Mouse (Mus musculus) kidney, embryonic 16.5 days (tissue): ENCODE data around the gene Syne4. TPM values are rescaled to one million over a fixed set of nuclear protein-coding genes. Genes with fewer than 3 reads are reported as not detected.

Source experiments
- ATAC-seq: fragments of 200-750 bp; cut with Nextera tagmentation; 2 replicates; pipeline ENCODE4 v1.8.0; 2017; ENCODE audit warnings: moderate TSS enrichment; ENCODE audit not compliant: low FRiP score, low TSS enrichment
- H3K27ac ChIP-seq: fragments of 300-500 bp; sonication (generic); 2 replicates; pipeline ENCODE4 v1.5.1; 2014; ENCODE audit warnings: low read length
- H3K27me3 ChIP-seq: fragments of 300-500 bp; sonication (generic); 2 replicates; pipeline ENCODE4 v1.6.1; 2014; ENCODE audit warnings: low read length, control low read depth, mixed read lengths; ENCODE audit not compliant: insufficient read depth
- H3K36me3 ChIP-seq: fragments of 300-500 bp; sonication (generic); 2 replicates; pipeline ENCODE4 v1.6.1; 2014; ENCODE audit warnings: low read length, control low read depth, mixed read lengths; ENCODE audit not compliant: insufficient read depth
- H3K4me1 ChIP-seq: fragments of 300-500 bp; sonication (generic); 2 replicates; pipeline ENCODE4 v1.6.1; 2014; ENCODE audit warnings: low read length, control low read depth, mixed read lengths; ENCODE audit not compliant: insufficient read depth
- H3K4me2 ChIP-seq: fragments of 300-500 bp; sonication (generic); replicated peaks from 2 replicates; pipeline ENCODE4 v1.6.1; 2014; ENCODE audit warnings: low read depth, low read length
- H3K4me3 ChIP-seq: fragments of 300-500 bp; sonication (generic); 2 replicates; pipeline ENCODE4 v1.5.1; 2014; ENCODE audit warnings: mild to moderate bottlenecking, low read length
- H3K9ac ChIP-seq: fragments of 300-500 bp; sonication (generic); replicated peaks from 2 replicates; pipeline ENCODE4 v1.6.1; 2014; ENCODE audit warnings: low read length
- H3K9me3 ChIP-seq: fragments of 300-500 bp; sonication (generic); 2 replicates; pipeline ENCODE4 v1.6.1; 2016; ENCODE audit warnings: low read length, control low read depth
- WGBS: fragments of 180-500 bp; shearing (Covaris S2); extraction: QIAGEN DNeasy Blood & Tissue Kit; methylation state at CpG from one replicate; pipeline ENCODE4 v1.1.7; 2014; 5-methylcytosine and 5-hydroxymethylcytosine counted together
- polyA plus RNA-seq: library from polyadenylated mRNA; unstranded; fragments of >200 nt; fragmentation: Nextera tagmentation; extraction: Ambion mirVana; gene quantifications from 2 replicates; pipeline ENCODE4 v1.2.1, GENCODE M21; 2015

Gene Syne4
- polyA plus RNA-seq, 1 experiment from 2014 or later, result 136 TPM

DNA sequence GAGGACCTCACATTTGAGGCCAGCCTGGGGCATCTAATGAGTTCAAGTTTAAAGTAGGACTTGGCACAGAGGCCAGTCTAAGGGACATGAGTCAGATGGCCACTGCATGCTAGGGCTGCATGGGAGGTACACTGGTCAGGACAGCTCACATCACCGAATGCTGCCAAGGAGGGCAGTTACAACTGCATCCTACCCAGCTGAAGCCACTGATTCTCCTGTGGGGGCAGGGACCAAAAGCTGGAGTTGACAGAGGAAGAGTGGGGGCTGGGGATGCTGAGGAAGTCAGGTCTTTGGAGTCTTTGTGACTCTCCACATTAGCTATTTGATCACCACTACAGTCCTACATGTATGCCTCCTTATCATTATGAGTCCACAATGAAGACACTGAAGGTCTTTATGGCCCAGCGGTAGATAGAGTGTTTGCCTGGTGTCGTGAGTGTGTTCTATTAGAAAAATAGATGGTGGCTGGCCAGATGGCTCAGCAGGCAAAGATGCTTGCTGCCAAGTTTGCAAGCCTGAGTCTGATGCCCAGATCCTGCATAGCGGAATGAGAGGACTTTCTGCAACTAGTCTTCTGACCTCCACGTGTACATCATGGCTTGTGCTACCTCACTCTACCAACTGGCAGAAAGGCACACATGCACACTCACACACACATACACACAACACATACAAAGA lies 25.0 kb downstream of the Syne4 start:
- Histone ChIP-seq H3K4me2 (no peak overlapping the region), H3K27ac (no peak overlapping the region), H3K27me3 (peaks cover 7% of the 10 kb centered on the region; the same call in 1 of the 2 replicates), H3K36me3 (no peaks in the 10 kb centered on the region), H3K4me1 (no peaks in the 10 kb centered on the region), H3K4me3 (no peak overlapping the region), H3K9ac (no peak overlapping the region), H3K9me3 (no peaks in the 10 kb centered on the region)
- no peak for ATAC-seq
- 69% methylated on average over 5 of the region's 5 CpGs for WGBS

DNA sequence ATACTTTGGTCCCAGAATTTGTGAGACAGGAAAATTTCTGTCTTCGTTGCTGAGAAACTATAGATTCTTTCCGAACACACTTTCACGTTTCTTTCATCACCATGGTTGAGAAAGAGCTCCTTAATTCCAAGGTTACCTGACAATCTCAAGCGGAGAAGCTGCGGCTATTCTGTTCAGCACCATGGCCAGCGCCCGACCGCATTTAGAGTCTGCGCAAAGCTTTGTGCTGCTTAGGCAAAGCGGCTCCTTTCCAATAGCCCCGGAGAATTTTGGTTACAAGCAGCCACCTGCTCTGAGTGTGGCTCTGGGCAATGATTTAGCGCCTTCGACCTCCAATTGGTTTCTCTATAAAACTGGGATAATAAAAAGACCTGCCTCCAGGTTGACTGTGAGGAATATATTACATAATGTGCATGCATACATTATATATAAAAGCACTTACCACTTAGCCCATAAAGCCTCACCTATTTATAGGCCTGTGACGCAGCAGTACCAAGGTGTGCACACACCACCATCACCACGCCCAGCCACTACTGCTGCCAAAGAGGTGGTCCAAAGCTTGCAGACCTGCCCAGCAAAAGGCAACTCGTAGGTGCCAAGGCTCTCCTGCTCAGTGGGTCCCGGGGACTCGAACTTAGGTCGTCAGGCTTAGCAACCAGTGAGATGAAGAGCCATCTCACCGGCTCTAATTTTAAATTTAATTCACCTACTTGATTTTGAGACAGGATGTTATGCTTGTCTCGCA lies 32.2 kb downstream of the Syne4 start:
- no peak overlapping the region for H3K9ac ChIP-seq
- H3K4me2 ChIP-seq, result no peak overlapping the region
- H3K4me1 ChIP-seq, result 0 out of 2 replicates have a peak, but pooled peaks cover 2% of the 10 kb centered on the region
- no peak overlapping the region for H3K27ac ChIP-seq
- no peak for ATAC-seq
- H3K9me3 ChIP-seq, result no peaks in the 10 kb centered on the region
- peaks cover 14% of the 10 kb centered on the region for H3K27me3 ChIP-seq
- no peaks in the 10 kb centered on the region for H3K36me3 ChIP-seq
- no peak overlapping the region for H3K4me3 ChIP-seq
- WGBS, result 28% methylated on average over 21 of the region's 21 CpGs

DNA sequence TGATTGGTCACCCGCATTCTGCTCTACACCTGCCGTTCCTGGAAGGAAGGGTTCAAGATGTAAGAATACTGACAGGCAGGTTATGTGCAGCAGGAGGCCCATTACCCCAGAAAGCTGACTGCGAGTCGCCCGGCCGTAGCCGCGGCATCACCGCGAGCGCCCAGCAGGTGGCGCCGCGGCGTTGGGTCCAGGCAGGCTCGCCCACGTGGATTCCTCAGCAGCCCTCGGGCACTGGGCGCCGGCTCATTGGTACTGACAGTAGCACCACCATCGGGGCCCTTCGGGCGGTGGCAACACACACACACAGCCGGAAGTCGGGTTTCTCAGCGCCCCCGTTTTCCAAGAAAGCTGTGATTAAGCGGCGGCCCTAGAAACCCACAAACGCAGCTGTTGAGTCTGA lies 33.2 kb downstream of the Syne4 start:
- H3K4me2 ChIP-seq, result no peak overlapping the region; the same call in 1 of the 2 replicates
- 3% methylated on average over 30 of the region's 30 CpGs for WGBS
- H3K9ac ChIP-seq, result no peak overlapping the region
- no peaks in the 10 kb centered on the region for H3K36me3 ChIP-seq
- H3K4me1 ChIP-seq, result 0 out of 2 replicates have a peak, but pooled peaks cover 2% of the 10 kb centered on the region
- peaks cover 14% of the 10 kb centered on the region for H3K27me3 ChIP-seq
- no peaks in the 10 kb centered on the region for H3K9me3 ChIP-seq
- ATAC-seq, result peak; percentile 55; the same call in 1 of the 2 replicates
- 0 out of 2 replicates have a peak overlapping the region, but pooled peaks have one; percentile 6 for H3K4me3 ChIP-seq
- H3K27ac ChIP-seq, result no peak overlapping the region

DNA sequence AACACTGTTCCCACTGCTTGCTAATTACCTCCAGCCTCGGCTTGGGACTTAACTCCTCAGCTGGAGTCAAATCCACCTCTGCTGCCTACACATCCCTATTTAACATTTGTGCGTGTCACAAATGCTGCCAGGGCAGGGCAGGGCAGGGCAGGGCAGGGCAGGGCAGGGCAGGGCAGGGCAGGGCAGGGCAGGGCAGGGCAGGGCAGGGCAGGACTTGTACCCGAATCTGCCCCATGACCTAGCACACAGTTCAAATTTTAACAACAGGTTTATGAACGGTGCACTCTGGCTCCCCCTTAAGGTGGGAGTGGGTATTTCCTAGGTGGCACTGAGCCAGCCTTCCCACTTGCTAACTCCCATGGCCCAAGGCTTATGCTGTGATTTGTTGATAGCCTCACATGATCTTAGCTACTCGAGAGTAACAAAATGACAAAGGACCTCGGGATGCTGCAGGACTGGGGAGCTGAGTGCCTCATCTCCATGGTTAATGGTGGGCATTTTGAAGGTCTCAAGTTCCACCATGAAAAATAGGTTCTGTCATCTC lies 38.7 kb downstream of the Syne4 start:
- Histone ChIP-seq H3K36me3 (peaks cover 14% of the 10 kb centered on the region), H3K27me3 (peaks cover 1% of the 10 kb centered on the region; the same call in 1 of the 2 replicates), H3K4me2 (no peak overlapping the region), H3K9ac (no peak overlapping the region), H3K4me3 (no peak overlapping the region), H3K9me3 (no peaks in the 10 kb centered on the region), H3K27ac (no peak overlapping the region), H3K4me1 (peaks cover 8% of the 10 kb centered on the region)
- 5% methylated on average over 6 of the region's 6 CpGs for WGBS
- ATAC-seq, result 0 out of 2 replicates have a peak, but pooled peaks have one; percentile 52

DNA sequence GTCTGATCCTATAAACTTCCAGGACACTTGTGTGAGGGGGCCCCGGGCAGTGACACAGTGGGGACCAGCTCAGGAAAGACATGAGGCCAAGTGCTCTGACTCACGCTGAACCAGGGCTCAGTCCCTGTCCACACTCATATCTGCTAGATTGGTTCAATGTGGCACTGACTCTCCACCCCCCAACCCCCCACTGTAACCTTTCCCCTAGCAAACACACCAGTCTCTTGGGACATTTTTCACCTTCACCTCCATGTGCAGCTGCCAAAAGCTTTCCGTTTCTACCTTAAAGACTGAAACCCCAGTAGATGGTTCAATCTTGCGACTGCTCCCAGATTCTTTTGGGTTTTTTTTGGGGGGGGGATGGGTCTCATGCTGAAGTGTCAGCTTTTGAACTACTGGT lies 39.5 kb downstream of the Syne4 start:
- Histone ChIP-seq H3K9me3 (no peaks in the 10 kb centered on the region), H3K27me3 (no peaks in the 10 kb centered on the region; the same call in 1 of the 2 replicates), H3K27ac (no peak overlapping the region), H3K4me3 (no peak overlapping the region), H3K4me1 (peaks cover 12% of the 10 kb centered on the region), H3K9ac (no peak overlapping the region), H3K4me2 (no peak overlapping the region), H3K36me3 (peaks cover 14% of the 10 kb centered on the region)
- 61% methylated on average over 4 of the region's 4 CpGs for WGBS
- ATAC-seq, result no peak

DNA sequence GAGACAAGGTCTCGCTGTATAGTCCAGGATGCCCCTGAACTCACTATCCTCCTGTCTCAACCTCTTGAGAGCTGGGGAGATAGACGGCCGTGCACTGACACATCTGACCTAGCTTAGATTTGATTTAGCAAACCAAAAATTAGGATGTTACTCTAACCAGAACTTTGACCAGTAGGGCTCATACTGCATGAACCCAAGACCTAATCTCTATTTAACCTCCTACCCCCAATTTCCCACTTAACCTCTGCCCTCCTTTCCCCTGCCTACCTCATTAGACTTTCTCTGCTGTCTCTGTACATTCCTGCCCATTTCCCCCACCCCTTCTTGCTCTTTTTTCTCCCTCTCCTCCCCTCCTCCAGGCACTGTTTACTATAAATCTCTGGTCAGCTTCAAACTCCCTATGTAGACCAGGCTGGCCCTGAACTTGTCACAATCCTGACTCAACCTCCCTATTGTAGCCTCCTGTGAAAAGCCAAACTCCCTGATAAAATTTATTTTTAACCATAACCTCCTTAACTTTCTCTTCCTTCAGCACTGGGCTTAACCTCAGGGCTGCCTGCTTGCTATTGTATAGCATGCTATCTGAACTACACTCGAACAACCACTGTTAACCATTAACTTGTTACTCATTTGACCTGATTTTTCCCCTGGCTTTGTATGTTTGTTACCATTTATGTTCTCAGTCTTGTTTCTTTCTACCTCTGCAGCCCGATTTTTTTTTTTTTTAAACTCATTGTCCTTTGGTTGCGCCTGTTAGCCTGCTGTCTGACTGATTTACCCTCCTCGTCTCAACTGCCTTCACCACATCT lies 44.0 kb downstream of the Syne4 start:
- Histone ChIP-seq H3K4me3 (peak overlapping the region; percentile 23; the same call in 1 of the 2 replicates), H3K4me1 (peaks cover 40% of the 10 kb centered on the region), H3K9ac (peak overlapping the region; percentile 23; the same call in 1 of the 2 replicates), H3K36me3 (peaks cover 21% of the 10 kb centered on the region), H3K9me3 (no peaks in the 10 kb centered on the region), H3K27me3 (no peaks in the 10 kb centered on the region), H3K27ac (peak overlapping the region; percentile 95), H3K4me2 (peak overlapping the region; percentile 33)
- 0 out of 2 replicates have a peak, but pooled peaks have one; percentile 42 for ATAC-seq
- WGBS, result 55% methylated on average over 7 of the region's 7 CpGs

DNA sequence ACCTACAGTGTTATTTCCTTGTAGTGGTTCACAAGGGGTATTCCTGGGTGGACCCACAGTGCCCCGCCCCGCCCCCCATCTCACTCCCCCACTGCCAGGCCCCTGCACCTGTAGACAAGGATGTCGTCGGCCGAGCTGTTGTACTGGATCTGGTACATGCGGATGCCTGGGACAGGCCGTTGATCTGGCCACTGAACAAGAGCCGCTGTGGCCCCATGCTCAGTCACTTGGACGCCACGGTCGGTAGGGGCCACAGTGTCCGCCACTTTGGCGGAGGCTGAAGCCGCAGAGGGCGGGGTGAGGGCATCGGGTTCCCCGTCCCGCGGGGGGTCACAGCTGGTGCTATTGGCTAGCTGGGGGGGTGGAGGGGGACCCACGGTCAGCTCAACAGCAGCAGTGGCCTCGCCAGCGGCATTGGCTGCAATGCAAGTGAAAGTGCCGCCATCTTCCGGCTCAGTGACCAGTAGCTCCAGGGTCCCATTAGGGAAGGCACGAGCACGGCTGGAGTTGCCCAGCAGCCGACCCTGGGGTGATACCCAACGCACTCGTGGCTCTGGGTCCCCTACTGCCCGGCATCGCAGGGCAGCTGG lies 44.8 kb downstream of the Syne4 start:
- Histone ChIP-seq H3K4me1 (peaks cover 41% of the 10 kb centered on the region), H3K4me3 (peak overlapping the region; percentile 23), H3K9me3 (no peaks in the 10 kb centered on the region), H3K27me3 (peaks cover 4% of the 10 kb centered on the region; the same call in 1 of the 2 replicates), H3K9ac (no peak overlapping the region; the same call in 1 of the 2 replicates), H3K36me3 (peaks cover 21% of the 10 kb centered on the region), H3K4me2 (peak overlapping the region; percentile 33), H3K27ac (peak overlapping the region; percentile 95)
- 79% methylated on average over 31 of the region's 31 CpGs for WGBS
- ATAC-seq, result 0 out of 2 replicates have a peak, but pooled peaks have one; percentile 5

DNA sequence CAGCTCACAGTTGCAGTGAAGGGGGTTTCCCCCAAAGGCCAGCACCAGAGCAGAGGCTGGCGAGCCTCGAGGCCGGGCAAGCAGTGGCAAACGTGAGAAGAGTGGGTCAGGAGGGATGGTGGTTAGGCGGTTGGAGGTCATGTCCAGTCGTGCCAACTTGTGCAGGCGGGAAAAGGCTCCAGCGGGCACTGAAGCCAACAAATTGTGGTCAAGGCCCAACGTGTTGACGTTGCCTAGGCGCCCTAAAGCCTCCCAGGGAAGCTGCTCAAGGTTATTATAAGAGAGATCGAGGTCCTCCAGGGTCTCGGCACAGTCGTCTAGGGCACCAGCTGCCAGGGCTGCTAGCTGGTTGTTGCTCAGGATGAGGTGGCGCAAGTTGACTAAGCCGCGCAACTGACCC lies 45.4 kb downstream of the Syne4 start:
- Histone ChIP-seq H3K4me3 (no peak overlapping the region), H3K4me1 (peaks cover 41% of the 10 kb centered on the region), H3K4me2 (peak overlapping the region; percentile 33), H3K9ac (no peak overlapping the region; the same call in 1 of the 2 replicates), H3K27me3 (peaks cover 8% of the 10 kb centered on the region; the same call in 1 of the 2 replicates), H3K36me3 (peaks cover 21% of the 10 kb centered on the region), H3K9me3 (no peaks in the 10 kb centered on the region), H3K27ac (peak overlapping the region; percentile 95)
- WGBS, result 91% methylated on average over 17 of the region's 17 CpGs
- ATAC-seq, result no peak
